Mouse (Mus musculus): ENCODE data around the gene Gsta2. TPM values are rescaled to one million over a fixed set of nuclear protein-coding genes. Genes with fewer than 3 reads are reported as not detected.
"Not testable (repeated sequence)": the region's sequence is repeated elsewhere in the genome, so short reads cannot be mapped to it uniquely, and the experiment has no call there.

The Gsta2 gene
- polyA plus RNA-seq, 1 experiment from 2014 or later = not detected

- Histone ChIP-seq H3K4me3 (replicated peaks) (no peak within 1 kb of the TSS; the same call in 1 of the 2 replicates), H3K4me1 (replicated peaks) (no peaks in the 10 kb centered on the region), H3K9me3 (replicated peaks) (no peaks in the 10 kb centered on the region), H3K36me3 (no peaks in the 10 kb centered on the region), H3K4me2 (peak within 1 kb of the TSS; percentile 43), H3K27ac (no peak within 1 kb of the TSS), H3K27me3 (peaks cover 29% of the 10 kb centered on the region), H3K9ac (no peak within 1 kb of the TSS)
- 6% methylated on average over 23 of the region's 23 CpGs for WGBS (ENCODE audit: insufficient replicate concordance)
- DNase-seq (no peak), ATAC-seq (ENCODE audit: low read depth) (no peak)
Measured at GRCm38 (mm10) chr9:78378113-78378785, 22.7 kb upstream of the Gsta2 start, which contains the start of gene Ooep. TSS of gene Ooep (minus strand) at chr9:78378725.

GRCm38 (mm10) chr9:78377546-78377945 lies 22.0 kb upstream of the Gsta2 start:
- no peak overlapping the region for H3K9ac ChIP-seq
- H3K4me1 ChIP-seq (replicated peaks) = no peaks in the 10 kb centered on the region
- ATAC-seq (ENCODE audit: low read depth) (no peak), DNase-seq (no peak)
- H3K4me2 ChIP-seq = no peak overlapping the region
- H3K36me3 ChIP-seq = no peaks in the 10 kb centered on the region
- peaks cover 29% of the 10 kb centered on the region for H3K27me3 ChIP-seq
- no peak overlapping the region for H3K27ac ChIP-seq
- no peaks in the 10 kb centered on the region for H3K9me3 ChIP-seq (replicated peaks)
- H3K4me3 ChIP-seq (replicated peaks) = no peak overlapping the region
- 40% methylated on average over 8 of the region's 8 CpGs for WGBS (ENCODE audit: insufficient replicate concordance)

GRCm38 (mm10) chr9:78375486-78375885 lies 19.9 kb upstream of the Gsta2 start:
- no peak for ATAC-seq (ENCODE audit: low read depth)
- Histone ChIP-seq H3K4me3 (replicated peaks) (no peak overlapping the region), H3K9ac (no peak overlapping the region), H3K4me1 (replicated peaks) (no peaks in the 10 kb centered on the region), H3K9me3 (replicated peaks) (no peaks in the 10 kb centered on the region), H3K4me2 (no peak overlapping the region), H3K27ac (no peak overlapping the region), H3K36me3 (no peaks in the 10 kb centered on the region), H3K27me3 (peaks cover 29% of the 10 kb centered on the region)
- no peak for DNase-seq
- WGBS (ENCODE audit: insufficient replicate concordance) = 63% methylated on average over 4 of the region's 4 CpGs

- Histone ChIP-seq H3K9ac (no peak overlapping the region), H3K27me3 (peaks cover 27% of the 10 kb centered on the region), H3K4me2 (no peak overlapping the region), H3K4me3 (replicated peaks) (no peak overlapping the region), H3K36me3 (no peaks in the 10 kb centered on the region), H3K9me3 (replicated peaks) (no peaks in the 10 kb centered on the region), H3K27ac (no peak overlapping the region), H3K4me1 (replicated peaks) (no peaks in the 10 kb centered on the region)
- DNase-seq (no peak), ATAC-seq (ENCODE audit: low read depth) (no peak)
- WGBS (ENCODE audit: insufficient replicate concordance) = 48% methylated on average over 1 of the region's 1 CpGs
Measured at GRCm38 (mm10) chr9:78374885-78375389, 19.3 kb upstream of the Gsta2 start.

- WGBS (ENCODE audit: insufficient replicate concordance) = 45% methylated on average over 5 of the region's 5 CpGs
- H3K4me2 ChIP-seq = no peak overlapping the region
- H3K4me1 ChIP-seq (replicated peaks) = no peaks in the 10 kb centered on the region
- no peak overlapping the region for H3K9ac ChIP-seq
- no peaks in the 10 kb centered on the region for H3K36me3 ChIP-seq
- ATAC-seq (ENCODE audit: low read depth) (no peak), DNase-seq (no peak)
- no peak overlapping the region for H3K27ac ChIP-seq
- H3K4me3 ChIP-seq (replicated peaks) = no peak overlapping the region
- H3K9me3 ChIP-seq (replicated peaks) = no peaks in the 10 kb centered on the region
- peaks cover 22% of the 10 kb centered on the region for H3K27me3 ChIP-seq
Measured at GRCm38 (mm10) chr9:78374397-78374796, 18.8 kb upstream of the Gsta2 start.

GRCm38 (mm10) chr9:78372827-78373504 lies 17.4 kb upstream of the Gsta2 start:
- no peaks in the 10 kb centered on the region for H3K4me1 ChIP-seq (replicated peaks)
- 61% methylated on average over 10 of the region's 10 CpGs for WGBS (ENCODE audit: insufficient replicate concordance)
- no peaks in the 10 kb centered on the region for H3K9me3 ChIP-seq (replicated peaks)
- peaks cover 9% of the 10 kb centered on the region for H3K27me3 ChIP-seq
- no peak overlapping the region for H3K4me3 ChIP-seq (replicated peaks)
- no peak overlapping the region for H3K27ac ChIP-seq
- DNase-seq (no peak), ATAC-seq (ENCODE audit: low read depth) (no peak)
- no peaks in the 10 kb centered on the region for H3K36me3 ChIP-seq
- no peak overlapping the region for H3K9ac ChIP-seq
- H3K4me2 ChIP-seq = no peak overlapping the region

GRCm38 (mm10) chr9:78371441-78371840 lies 15.9 kb upstream of the Gsta2 start:
- H3K4me2 ChIP-seq = no peak overlapping the region
- ATAC-seq (ENCODE audit: low read depth) = no peak
- WGBS (ENCODE audit: insufficient replicate concordance) = 68% methylated on average over 3 of the region's 3 CpGs

GRCm38 (mm10) chr9:78369786-78370185 lies 14.2 kb upstream of the Gsta2 start:
- Histone ChIP-seq H3K27ac (no peak overlapping the region), H3K4me3 (replicated peaks) (no peak overlapping the region), H3K9me3 (replicated peaks) (no peaks in the 10 kb centered on the region), H3K4me1 (replicated peaks) (no peaks in the 10 kb centered on the region), H3K4me2 (no peak overlapping the region), H3K9ac (no peak overlapping the region), H3K27me3 (no peaks in the 10 kb centered on the region), H3K36me3 (no peaks in the 10 kb centered on the region)
- no peak for DNase-seq
- no peak for ATAC-seq (ENCODE audit: low read depth)
- 73% methylated on average over 7 of the region's 7 CpGs for WGBS (ENCODE audit: insufficient replicate concordance)

More at GRCm38 (mm10) chr9:78371441-78371840, 15.9 kb upstream of the Gsta2 start:
- Histone ChIP-seq H3K36me3 (no peaks in the 10 kb centered on the region), H3K9ac (no peak overlapping the region), H3K9me3 (replicated peaks) (no peaks in the 10 kb centered on the region), H3K27me3 (peaks cover 3% of the 10 kb centered on the region; the same call in 1 of the 2 replicates), H3K4me1 (replicated peaks) (no peaks in the 10 kb centered on the region), H3K4me3 (replicated peaks) (no peak overlapping the region), H3K27ac (no peak overlapping the region)
- DNase-seq = no peak

- DNase-seq (no peak), ATAC-seq (ENCODE audit: low read depth) (no peak)
- Histone ChIP-seq H3K36me3 (no peaks in the 10 kb centered on the region), H3K4me1 (replicated peaks) (no peaks in the 10 kb centered on the region), H3K9me3 (replicated peaks) (no peaks in the 10 kb centered on the region), H3K27ac (no peak overlapping the region), H3K27me3 (no peaks in the 10 kb centered on the region), H3K4me3 (replicated peaks) (no peak overlapping the region), H3K4me2 (no peak overlapping the region), H3K9ac (no peak overlapping the region)
- WGBS (ENCODE audit: insufficient replicate concordance) = 73% methylated on average over 2 of the region's 2 CpGs
Measured at GRCm38 (mm10) chr9:78369349-78369748, 13.8 kb upstream of the Gsta2 start.

- Histone ChIP-seq H3K9me3 (replicated peaks) (no peaks in the 10 kb centered on the region), H3K4me1 (replicated peaks) (no peaks in the 10 kb centered on the region), H3K27me3 (no peaks in the 10 kb centered on the region), H3K4me2 (no peak overlapping the region), H3K4me3 (replicated peaks) (no peak overlapping the region), H3K9ac (no peak overlapping the region), H3K36me3 (no peaks in the 10 kb centered on the region), H3K27ac (no peak overlapping the region)
- ATAC-seq (ENCODE audit: low read depth) = no peak
- DNase-seq = no peak
- WGBS (ENCODE audit: insufficient replicate concordance) = 45% methylated on average over 3 of the region's 3 CpGs
Measured at GRCm38 (mm10) chr9:78368671-78369293, 13.2 kb upstream of the Gsta2 start.

- not testable (repeated sequence) for H3K27ac ChIP-seq; H3K27me3 ChIP-seq; ATAC-seq (ENCODE audit: low read depth); H3K4me2 ChIP-seq; H3K4me1 ChIP-seq (replicated peaks); H3K9ac ChIP-seq; H3K4me3 ChIP-seq (replicated peaks); H3K36me3 ChIP-seq; H3K9me3 ChIP-seq (replicated peaks); DNase-seq
- WGBS (ENCODE audit: insufficient replicate concordance) = 68% methylated on average over 16 of the region's 16 CpGs
Measured at GRCm38 (mm10) chr9:78367959-78368358, 12.4 kb upstream of the Gsta2 start, which contains the start of gene Dppa5a. TSS of gene Dppa5a (minus strand) at chr9:78368177.
